Mouse (Mus musculus): Measurements from ENCODE around the gene Flcn.
A peak's percentile ranks its signal among the peaks of the same experiment; 100 is the strongest.

Gene Flcn

GRCm38 (mm10) chr11:59805256-59805655 is 4.6 kb downstream of the Flcn start:
- DNase-seq (ENCODE audit: low spot score), result no peak

DNA sequence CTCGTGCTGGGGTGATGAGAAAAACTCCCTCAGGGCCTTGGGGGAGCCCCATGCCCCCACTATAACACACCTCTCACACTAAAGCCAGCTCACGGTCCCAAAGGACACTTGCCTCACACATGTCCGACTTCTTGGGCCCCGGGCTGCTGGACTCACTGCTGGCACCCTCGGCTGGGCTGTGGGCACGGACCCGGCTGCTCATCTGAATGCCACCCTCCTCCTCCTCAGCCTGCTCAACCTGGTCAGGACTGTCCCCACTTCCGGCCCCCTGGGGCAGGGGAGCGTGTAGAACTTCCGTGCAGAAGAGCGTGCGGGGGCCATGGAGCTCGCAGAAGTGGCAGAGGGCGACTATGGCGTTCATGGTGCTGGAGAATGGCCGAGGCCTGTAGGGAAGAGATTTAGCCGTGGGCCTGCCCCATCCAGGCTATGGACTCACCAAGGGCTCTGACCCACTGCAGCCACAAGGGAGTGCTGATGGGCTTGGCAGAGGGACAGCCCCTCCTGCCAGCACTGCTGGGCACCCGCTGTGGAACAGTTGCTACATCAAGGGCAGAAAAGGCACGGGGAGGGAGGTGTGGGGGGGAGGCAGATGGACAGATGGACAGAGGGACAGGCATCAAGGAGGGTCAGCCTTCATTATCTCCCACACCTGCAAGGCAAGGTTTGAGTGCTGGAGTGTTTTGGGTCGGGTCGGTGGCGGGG is 5.3 kb downstream of the Flcn start:
- DNase-seq (ENCODE audit: low spot score), result no peak

- no peak for DNase-seq (ENCODE audit: low spot score)
Observed at GRCm38 (mm10) chr11:59803516-59803915, 6.3 kb downstream of the Flcn start.

- DNase-seq (ENCODE audit: low spot score), result no peak
Observed at GRCm38 (mm10) chr11:59801881-59802280, 7.9 kb downstream of the Flcn start.

- no peak for DNase-seq (ENCODE audit: low spot score)
Observed at GRCm38 (mm10) chr11:59800412-59800811, 9.4 kb downstream of the Flcn start.

- DNase-seq (ENCODE audit: low spot score), result no peak
Observed at GRCm38 (mm10) chr11:59793390-59793789, 16.4 kb downstream of the Flcn start.

GRCm38 (mm10) chr11:59789311-59789710 is 20.5 kb downstream of the Flcn start:
- no peak for DNase-seq (ENCODE audit: low spot score)

DNA sequence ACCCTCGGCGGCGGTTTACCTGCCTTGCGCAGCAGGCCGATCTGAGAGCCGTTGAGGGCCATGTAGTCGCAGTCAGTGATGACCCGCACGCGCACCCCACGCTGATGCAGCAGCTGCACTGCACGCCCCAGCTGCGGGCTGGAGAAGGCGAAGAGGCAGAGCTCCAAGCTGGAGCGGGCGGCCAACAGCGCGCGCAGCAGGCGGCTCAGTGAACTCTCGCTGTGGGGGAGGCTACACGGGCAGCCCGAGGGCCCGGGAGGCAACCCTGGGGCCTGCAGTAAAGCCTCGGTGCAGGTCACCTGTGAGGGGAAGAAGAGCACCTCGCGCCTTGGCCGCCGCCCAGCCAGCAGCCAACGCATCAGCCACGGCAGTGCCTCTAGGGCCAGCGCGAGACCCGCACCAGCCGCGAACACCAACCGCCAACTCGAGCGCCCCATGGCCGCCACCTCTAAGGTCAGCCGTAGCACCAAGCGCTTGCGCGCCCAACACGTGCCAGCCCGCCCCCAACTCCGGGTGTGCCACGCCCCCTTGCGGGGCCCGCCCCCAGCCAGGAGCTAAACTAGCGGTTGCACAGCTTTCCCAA is 22.5 kb downstream of the Flcn start, which contains the start of gene Pld6:
Gene Pld6 (minus strand): TSS at position 447 of the 583 bp plus-strand sequence.
- DNase-seq (ENCODE audit: low spot score), result peak; percentile 18

GRCm38 (mm10) chr11:59786444-59787198 is 23.2 kb downstream of the Flcn start:
- no peak for DNase-seq (ENCODE audit: low spot score)

DNA sequence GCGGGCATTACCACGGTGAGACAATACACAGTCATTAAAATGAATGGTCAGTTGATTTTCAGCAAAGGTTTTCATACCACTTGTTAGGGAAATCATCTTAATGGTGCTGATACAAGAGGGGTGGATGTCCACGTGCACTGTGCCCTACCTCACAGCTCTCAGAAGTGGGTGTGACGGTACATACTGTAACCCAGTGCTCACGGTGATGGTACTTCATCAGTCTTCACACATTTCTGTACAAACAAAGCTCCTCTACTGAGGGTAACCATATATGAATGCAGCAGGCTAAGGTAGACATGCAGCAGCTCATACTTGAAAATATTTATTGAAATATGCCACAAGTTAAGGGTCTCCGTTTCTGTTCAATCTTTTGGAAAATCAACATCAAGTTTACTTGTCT is 26.2 kb downstream of the Flcn start:
- no peak for DNase-seq (ENCODE audit: low spot score)

DNA sequence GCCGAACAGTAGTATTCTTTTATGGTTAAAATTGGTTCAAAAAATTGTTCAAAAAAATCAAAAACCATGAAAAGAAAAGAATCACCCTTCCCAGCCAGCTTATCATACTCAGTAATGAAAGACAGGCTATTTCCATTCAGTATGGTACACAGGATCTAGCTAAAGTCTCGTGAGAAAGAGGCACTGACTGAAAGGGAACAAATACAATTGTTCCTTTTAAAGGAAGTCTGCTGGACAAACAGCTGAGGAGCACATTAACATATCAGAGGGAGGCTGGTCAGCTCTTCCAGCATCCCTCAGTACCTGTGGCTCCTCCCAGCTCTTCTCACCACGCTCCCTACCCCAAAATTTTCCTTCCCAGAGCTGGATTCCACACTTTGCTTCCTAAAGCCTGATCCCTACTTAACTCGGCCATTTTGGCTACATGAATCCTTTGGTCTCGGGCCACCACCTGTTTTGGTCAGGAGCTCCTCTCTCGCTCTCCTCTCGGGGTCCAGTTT is 27.7 kb downstream of the Flcn start:
- DNase-seq (ENCODE audit: low spot score), result no peak

DNA sequence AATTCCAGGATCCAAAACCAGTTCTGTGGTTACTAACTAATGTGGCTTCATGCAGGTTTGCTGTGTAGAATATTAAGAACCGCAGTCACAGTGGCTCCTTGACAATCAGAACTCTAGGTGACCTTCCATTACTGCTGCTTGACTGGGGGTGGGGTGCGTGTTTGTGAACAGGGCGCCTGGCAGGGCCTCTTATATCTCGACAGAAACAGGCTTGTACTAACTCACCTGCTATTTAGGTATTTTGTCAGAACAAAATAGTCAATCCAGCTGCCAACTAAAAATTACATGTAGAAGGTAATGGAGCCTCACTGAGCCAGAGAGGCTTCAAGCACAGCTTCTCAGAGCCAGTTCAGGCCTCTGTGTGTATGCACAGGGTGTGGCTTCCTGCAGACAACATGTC is 29.6 kb downstream of the Flcn start:
- DNase-seq (ENCODE audit: low spot score), result no peak

DNA sequence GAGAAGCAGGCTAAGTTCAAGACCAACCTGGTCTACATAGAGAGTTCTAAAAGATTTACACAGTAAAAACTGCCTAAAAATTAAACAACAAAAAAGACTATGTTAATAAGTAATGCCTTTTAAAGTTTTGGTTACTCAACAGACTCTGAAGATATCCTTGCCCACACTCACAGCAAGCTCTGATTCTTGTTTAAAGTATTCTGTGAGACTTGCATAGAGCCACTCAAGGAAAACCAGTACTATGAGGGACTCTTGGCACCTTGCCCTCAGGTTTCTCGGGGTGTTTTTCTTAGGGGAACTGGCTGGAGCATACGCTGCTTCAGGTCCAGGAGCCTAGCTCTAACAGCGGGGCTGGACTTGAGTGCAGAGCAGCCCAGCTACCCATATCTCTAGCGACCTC is 30.4 kb downstream of the Flcn start:
- no peak for DNase-seq (ENCODE audit: low spot score)

DNA sequence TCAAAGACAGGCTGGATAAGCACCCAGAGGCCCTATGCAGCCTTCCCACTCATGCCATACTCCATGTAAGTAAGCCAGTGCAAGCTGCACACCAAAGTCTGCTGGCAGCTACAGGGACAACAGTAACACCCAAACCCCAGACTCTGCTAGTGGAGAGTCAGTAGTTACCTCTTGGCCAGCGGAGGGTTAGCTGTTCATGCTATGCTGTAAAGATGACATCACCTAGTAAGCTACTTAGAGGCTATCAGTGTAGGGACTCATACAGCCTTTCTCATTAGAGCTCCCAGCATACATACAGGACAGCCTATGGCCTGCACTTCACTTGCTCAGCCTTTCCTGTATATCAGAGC is 31.0 kb downstream of the Flcn start:
- no peak for DNase-seq (ENCODE audit: low spot score)

- DNase-seq (ENCODE audit: low spot score), result peak; percentile 27
Observed at GRCm38 (mm10) chr11:59778181-59778873, 31.5 kb downstream of the Flcn start.

GRCm38 (mm10) chr11:59777259-59777658 is 32.6 kb downstream of the Flcn start:
- no peak for DNase-seq (ENCODE audit: low spot score)

GRCm38 (mm10) chr11:59775435-59776148 is 34.2 kb downstream of the Flcn start:
- DNase-seq (ENCODE audit: low spot score), result no peak

DNA sequence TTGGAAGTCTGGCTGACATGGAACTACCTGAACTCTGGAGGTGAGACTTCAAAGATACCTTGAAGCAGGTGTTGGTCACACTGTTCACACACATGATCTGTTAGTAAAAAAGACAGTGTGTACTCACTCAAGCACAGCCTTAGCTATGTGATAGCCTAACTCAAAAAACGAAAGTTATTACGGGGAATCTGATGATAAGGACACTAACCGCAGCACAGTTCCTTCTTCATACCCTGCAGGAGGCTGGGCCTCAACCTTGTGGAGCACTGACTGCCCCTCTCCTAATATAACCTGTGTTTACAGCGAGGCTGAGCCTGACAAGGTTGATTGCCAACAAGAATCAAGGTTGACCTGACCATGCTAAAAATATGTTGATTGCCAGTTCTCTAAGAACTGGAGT is 35.3 kb downstream of the Flcn start:
- DNase-seq (ENCODE audit: low spot score), result no peak

DNA sequence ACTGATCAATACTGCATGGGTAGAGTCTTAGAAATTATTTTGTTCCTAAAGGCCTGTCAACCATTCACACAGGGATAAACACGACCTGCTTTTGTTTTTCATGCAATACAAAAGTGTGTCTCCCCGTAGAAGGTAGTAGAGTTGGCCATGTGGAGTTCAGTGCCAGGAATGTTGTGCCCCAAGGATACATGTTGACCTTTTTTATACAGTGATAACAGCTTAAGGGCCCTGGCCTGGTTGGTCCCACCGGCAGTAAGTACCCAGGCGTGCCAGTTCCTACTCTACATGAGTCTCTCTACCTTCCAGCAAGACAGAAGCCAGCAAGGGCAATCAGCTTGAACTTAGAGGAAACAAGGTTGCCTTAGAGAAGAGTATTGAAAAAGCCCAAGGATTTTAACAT is 36.9 kb downstream of the Flcn start:
- DNase-seq (ENCODE audit: low spot score), result no peak

GRCm38 (mm10) chr11:59772291-59772690 is 37.5 kb downstream of the Flcn start:
- DNase-seq (ENCODE audit: low spot score), result no peak

GRCm38 (mm10) chr11:59770753-59771152 is 39.1 kb downstream of the Flcn start:
- DNase-seq (ENCODE audit: low spot score), result no peak

DNA sequence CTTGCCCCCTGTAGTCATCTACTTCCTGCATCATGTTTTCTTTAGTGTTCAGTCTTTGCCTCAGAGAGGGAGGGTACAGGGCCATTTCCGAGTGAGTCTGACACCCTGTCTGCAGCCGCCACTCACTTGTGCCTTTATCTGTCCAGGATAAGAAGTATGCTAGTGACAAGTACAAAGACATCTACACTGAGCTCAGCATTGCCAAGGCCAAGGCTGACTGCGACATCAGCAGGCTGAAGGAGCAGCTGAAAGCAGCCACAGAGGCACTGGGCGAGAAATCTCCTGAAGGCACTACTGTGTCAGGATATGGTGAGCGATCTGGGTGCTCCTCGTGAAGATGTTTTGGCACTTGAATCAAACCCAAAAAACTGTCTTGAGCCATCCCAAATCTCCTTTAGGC is 40.1 kb downstream of the Flcn start:
- no peak for DNase-seq (ENCODE audit: low spot score)

All from ovary, postnatal 10 days (tissue).